Mouse (Mus musculus): ENCODE data around the gene Mrps27. TPM values are rescaled to one million over a fixed set of nuclear protein-coding genes. Genes with fewer than 3 reads are reported as not detected.

Mrps27 gene
- polyA plus RNA-seq, 1 experiment, result 14.7 TPM

GRCm38 (mm10) chr13:99441700-99442433 is 97.3 kb downstream of the Mrps27 start:
- Histone ChIP-seq H3K4me1 (ENCODE audit: control insufficient read depth, insufficient read depth, low read length) (no peaks in the 10 kb centered on the region), H3K4me3 (replicated peaks; ENCODE audit: control insufficient read depth, low read depth, low read length) (no peak overlapping the region), H3K27ac (ENCODE audit: control insufficient read depth, insufficient read depth, low read depth, low read length, poor library complexity) (no peak overlapping the region)
- TF ChIP-seq POLR2A (IDR thresholded peaks at IDR 0.05; ENCODE audit: borderline replicate concordance, control insufficient read depth, low read depth, low read length), result no peak
- TF ChIP-seq CTCF (IDR thresholded peaks at IDR 0.05; ENCODE audit: control insufficient read depth, insufficient read depth, low read length), result no peak
- WGBS, result 83% methylated on average over 18 of the region's 18 CpGs

GRCm38 (mm10) chr13:99442434-99443249 is 98.1 kb downstream of the Mrps27 start:
- H3K27ac ChIP-seq (ENCODE audit: control insufficient read depth, insufficient read depth, low read depth, low read length, poor library complexity), result no peak overlapping the region
- H3K4me3 ChIP-seq (replicated peaks; ENCODE audit: control insufficient read depth, low read depth, low read length), result no peak overlapping the region
- H3K4me1 ChIP-seq (ENCODE audit: control insufficient read depth, insufficient read depth, low read length), result no peaks in the 10 kb centered on the region
- TF ChIP-seq CTCF (IDR thresholded peaks at IDR 0.05; ENCODE audit: control insufficient read depth, insufficient read depth, low read length) (no peak), POLR2A (IDR thresholded peaks at IDR 0.05; ENCODE audit: borderline replicate concordance, control insufficient read depth, low read depth, low read length) (no peak)
- WGBS, result 84% methylated on average over 12 of the region's 12 CpGs

- TF ChIP-seq CTCF (IDR thresholded peaks at IDR 0.05; ENCODE audit: control insufficient read depth, insufficient read depth, low read length) (no peak), POLR2A (IDR thresholded peaks at IDR 0.05; ENCODE audit: borderline replicate concordance, control insufficient read depth, low read depth, low read length) (no peak)
- no peak overlapping the region for H3K27ac ChIP-seq (ENCODE audit: control insufficient read depth, insufficient read depth, low read depth, low read length, poor library complexity)
- no peaks in the 10 kb centered on the region for H3K4me1 ChIP-seq (ENCODE audit: control insufficient read depth, insufficient read depth, low read length)
- WGBS, result 84% methylated on average over 7 of the region's 7 CpGs
- H3K4me3 ChIP-seq (replicated peaks; ENCODE audit: control insufficient read depth, low read depth, low read length), result no peak overlapping the region
Measured at GRCm38 (mm10) chr13:99443484-99444175, 99.0 kb downstream of the Mrps27 start.

GRCm38 (mm10) chr13:99444431-99444871 is 99.9 kb downstream of the Mrps27 start:
- H3K27ac ChIP-seq (ENCODE audit: control insufficient read depth, insufficient read depth, low read depth, low read length, poor library complexity), result no peak overlapping the region
- H3K4me1 ChIP-seq (ENCODE audit: control insufficient read depth, insufficient read depth, low read length), result no peaks in the 10 kb centered on the region
- WGBS, result 37% methylated on average over 10 of the region's 10 CpGs
- TF ChIP-seq CTCF (IDR thresholded peaks at IDR 0.05; ENCODE audit: control insufficient read depth, insufficient read depth, low read length) (no peak), POLR2A (IDR thresholded peaks at IDR 0.05; ENCODE audit: borderline replicate concordance, control insufficient read depth, low read depth, low read length) (no peak)
- no peak overlapping the region for H3K4me3 ChIP-seq (replicated peaks; ENCODE audit: control insufficient read depth, low read depth, low read length)

DNA sequence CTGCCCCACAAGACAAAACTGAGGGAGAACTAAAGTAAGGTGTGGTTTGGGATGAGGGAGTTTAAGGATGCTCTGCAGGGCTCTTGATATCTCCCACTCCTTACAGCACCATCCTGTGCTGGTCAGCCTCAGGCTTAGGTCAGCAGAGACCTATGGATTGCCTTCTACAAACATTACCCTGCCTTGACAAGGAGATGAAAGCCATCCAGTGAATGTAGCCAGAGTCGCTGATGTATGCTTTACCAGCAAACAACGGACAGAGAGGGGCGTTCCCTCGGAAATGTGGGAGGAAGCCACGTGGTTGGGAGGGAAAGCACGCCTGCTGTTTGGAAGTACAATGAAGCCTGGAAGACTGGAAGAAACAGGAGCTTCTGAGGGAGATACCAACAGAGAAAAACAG is 100.3 kb downstream of the Mrps27 start:
- 2% methylated on average over 6 of the region's 6 CpGs for WGBS
- no peak for TF ChIP-seq POLR2A (IDR thresholded peaks at IDR 0.05; ENCODE audit: borderline replicate concordance, control insufficient read depth, low read depth, low read length)
- no peak for TF ChIP-seq CTCF (IDR thresholded peaks at IDR 0.05; ENCODE audit: control insufficient read depth, insufficient read depth, low read length)
- Histone ChIP-seq H3K27ac (ENCODE audit: control insufficient read depth, insufficient read depth, low read depth, low read length, poor library complexity) (no peak overlapping the region), H3K4me1 (ENCODE audit: control insufficient read depth, insufficient read depth, low read length) (no peaks in the 10 kb centered on the region), H3K4me3 (replicated peaks; ENCODE audit: control insufficient read depth, low read depth, low read length) (no peak overlapping the region)

DNA sequence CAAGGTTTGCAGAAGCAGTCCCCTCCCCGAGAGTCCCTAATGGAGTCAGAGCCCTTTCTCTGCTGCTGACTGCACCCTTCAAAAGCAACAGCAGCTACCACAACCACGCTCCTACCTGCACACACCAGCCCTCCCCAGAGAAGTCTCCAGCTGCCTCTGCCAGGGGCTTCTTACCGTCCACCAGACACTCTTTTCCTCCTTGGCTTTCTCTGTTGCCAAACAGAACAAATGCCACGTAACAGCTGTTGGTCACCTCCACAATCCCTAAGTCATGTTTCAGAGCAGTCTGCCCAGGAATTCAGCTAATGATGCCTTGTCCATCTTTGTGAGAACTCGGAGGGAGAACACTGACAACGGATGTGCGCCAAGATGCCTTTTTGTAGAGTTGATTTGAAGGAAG is 102.4 kb downstream of the Mrps27 start:
- Histone ChIP-seq H3K4me1 (ENCODE audit: control insufficient read depth, insufficient read depth, low read length) (no peaks in the 10 kb centered on the region), H3K27ac (ENCODE audit: control insufficient read depth, insufficient read depth, low read depth, low read length, poor library complexity) (no peak overlapping the region), H3K4me3 (replicated peaks; ENCODE audit: control insufficient read depth, low read depth, low read length) (no peak overlapping the region)
- TF ChIP-seq POLR2A (IDR thresholded peaks at IDR 0.05; ENCODE audit: borderline replicate concordance, control insufficient read depth, low read depth, low read length) (no peak), CTCF (IDR thresholded peaks at IDR 0.05; ENCODE audit: control insufficient read depth, insufficient read depth, low read length) (no peak)
- 80% methylated on average over 7 of the region's 7 CpGs for WGBS

- Histone ChIP-seq H3K4me3 (replicated peaks; ENCODE audit: control insufficient read depth, low read depth, low read length) (no peak overlapping the region), H3K4me1 (ENCODE audit: control insufficient read depth, insufficient read depth, low read length) (no peaks in the 10 kb centered on the region), H3K27ac (ENCODE audit: control insufficient read depth, insufficient read depth, low read depth, low read length, poor library complexity) (no peak overlapping the region)
- WGBS, result 75% methylated on average over 11 of the region's 11 CpGs
- TF ChIP-seq CTCF (IDR thresholded peaks at IDR 0.05; ENCODE audit: control insufficient read depth, insufficient read depth, low read length) (no peak), POLR2A (IDR thresholded peaks at IDR 0.05; ENCODE audit: borderline replicate concordance, control insufficient read depth, low read depth, low read length) (no peak)
Measured at GRCm38 (mm10) chr13:99447403-99448199, 103.0 kb downstream of the Mrps27 start.

Measured in bone marrow, adult 2 months (tissue).